Mouse (Mus musculus) liver, adult 2 months (tissue): ENCODE results near the gene Ddit4. TPM values are rescaled to one million over a fixed set of nuclear protein-coding genes. Genes with fewer than 3 reads are reported as not detected.
"Not testable (repeated sequence)": the region's sequence is repeated elsewhere in the genome, so short reads cannot be mapped to it uniquely, and the experiment has no call there.

Experiments
- DNase-seq: peaks from one replicate; pipeline ENCODE4 v3.0.0-alpha.2; 2011; ENCODE audit warnings: low read depth, low spot score; ENCODE audit errors: extremely low read depth
- H3K27ac ChIP-seq: fragments of 200-500 bp; replicated peaks from 2 replicates; pipeline ENCODE4 v1.5.1; 2012; ENCODE audit warnings: low read depth, mild to moderate bottlenecking, control low read depth, inconsistent platforms, low read length; ENCODE audit not compliant: insufficient read depth
- H3K27me3 ChIP-seq: fragments of 200-500 bp; 2 replicates; pipeline ENCODE4 v1.6.1; 2012; ENCODE audit warnings: mild to moderate bottlenecking, moderate library complexity, low read length, inconsistent platforms; ENCODE audit not compliant: control insufficient read depth, insufficient read depth
- H3K36me3 ChIP-seq: fragments of 200-500 bp; 2 replicates; pipeline ENCODE4 v1.6.1; 2012; ENCODE audit warnings: low read length, inconsistent platforms; ENCODE audit not compliant: control insufficient read depth, insufficient read depth
- H3K4me1 ChIP-seq: fragments of 200-500 bp; 2 replicates; pipeline ENCODE4 v1.6.1; 2011; ENCODE audit warnings: low read length; ENCODE audit not compliant: control insufficient read depth, insufficient read depth
- H3K4me3 ChIP-seq: fragments of 200-500 bp; 2 replicates; pipeline ENCODE4 v1.5.1; 2011; ENCODE audit warnings: low read depth, mild to moderate bottlenecking, control low read depth, low read length, moderate library complexity; ENCODE audit not compliant: insufficient read depth
- H3K79me2 ChIP-seq: fragments of 200-500 bp; 2 replicates; pipeline ENCODE4 v1.6.1; 2012; ENCODE audit warnings: inconsistent platforms, mild to moderate bottlenecking, low read length, moderate library complexity; ENCODE audit not compliant: control insufficient read depth, insufficient read depth
- H3K9ac ChIP-seq: fragments of 200-500 bp; 2 replicates; pipeline ENCODE4 v1.6.1; 2012; ENCODE audit warnings: low read depth, mild to moderate bottlenecking, control low read depth, inconsistent platforms, low read length
- CTCF ChIP-seq: fragments of 200-500 bp; IDR thresholded peaks from 2 replicates; pipeline ENCODE4 v1.5.1; 2011; ENCODE audit warnings: low read depth, low read length, control low read depth
- POLR2A ChIP-seq: fragments of 200-500 bp; IDR thresholded peaks from 2 replicates; pipeline ENCODE4 v1.6.1; 2011; ENCODE audit warnings: low read length, control low read depth; ENCODE audit not compliant: insufficient read depth; ENCODE audit errors: extremely low read depth
- WGBS: fragments of 180-500 bp; shearing (Covaris S2); methylation state at CpG from one replicate; pipeline ENCODE4 v1.1.7; 2018; 5-methylcytosine and 5-hydroxymethylcytosine counted together
- polyA plus RNA-seq: library from polyadenylated mRNA; depleted of rRNA; stranded (reverse); fragments of >200 nt; gene quantifications from 2 replicates; pipeline ENCODE4 v1.2.3, GENCODE M21; 2012; rRNA removed
- total RNA-seq: library from RNA; depleted of rRNA; stranded (reverse); fragments of >200 nt; gene quantifications from 2 replicates; pipeline ENCODE4 v1.2.3, GENCODE M21; 2014; rRNA removed

Gene Ddit4
- 5.2 and 8.8 TPM in 2 replicates for total RNA-seq
- 13.6 and 16.4 TPM in 2 replicates for polyA plus RNA-seq

- H3K27me3 ChIP-seq: no peaks in the 10 kb centered on the region
- peak within 1 kb of the TSS; percentile 82 for H3K9ac ChIP-seq
- no peaks in the 10 kb centered on the region for H3K79me2 ChIP-seq
- peaks cover 12% of the 10 kb centered on the region for H3K4me1 ChIP-seq
- under 1% methylated on average over 76 of the region's 76 CpGs for WGBS
- DNase-seq: peak; percentile 91
- H3K36me3 ChIP-seq: no peaks in the 10 kb centered on the region
- peak; percentile 100 for TF ChIP-seq POLR2A
- no peak for TF ChIP-seq CTCF
- H3K4me3 ChIP-seq: peak within 1 kb of the TSS; percentile 78
- H3K27ac ChIP-seq: peak within 1 kb of the TSS; percentile 91
Observed at GRCm38 (mm10) chr10:59951211-59952151, at the start of gene Ddit4. Gene Ddit4, minus strand, starts transcription at chr10:59951834.

GRCm38 (mm10) chr10:59999057-59999456 is 47.4 kb upstream of the Ddit4 start:
- H3K4me1 ChIP-seq: peaks cover 7% of the 10 kb centered on the region
- H3K36me3 ChIP-seq: peaks cover 13% of the 10 kb centered on the region
- no peak overlapping the region for H3K27ac ChIP-seq
- H3K9ac ChIP-seq: no peak overlapping the region
- H3K79me2 ChIP-seq: peaks cover 15% of the 10 kb centered on the region; the same call in 1 of the 2 replicates
- no peaks in the 10 kb centered on the region for H3K27me3 ChIP-seq
- TF ChIP-seq CTCF (no peak), POLR2A (no peak)
- WGBS: 91% methylated on average over 3 of the region's 3 CpGs
- H3K4me3 ChIP-seq: no peak overlapping the region
- no peak for DNase-seq

DNA sequence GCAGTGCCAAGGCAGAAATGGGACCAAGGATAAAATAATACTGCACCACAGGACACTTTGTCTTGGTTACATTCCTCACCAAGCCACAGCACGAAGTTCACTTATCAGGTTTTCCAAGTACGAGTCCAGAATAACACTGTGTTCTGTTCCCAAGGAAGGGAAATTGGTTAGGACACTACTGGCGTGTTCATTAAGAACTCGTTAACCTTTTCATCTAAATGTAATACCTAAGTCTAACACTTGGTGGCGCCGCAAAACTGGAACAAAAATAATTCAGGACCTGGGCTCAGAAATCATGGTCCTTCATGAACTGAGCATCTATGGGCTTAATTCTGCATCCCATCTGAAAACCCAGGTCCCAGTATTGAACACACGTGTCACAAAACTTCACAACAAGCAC is 46.0 kb upstream of the Ddit4 start:
- Histone ChIP-seq H3K27me3 (no peaks in the 10 kb centered on the region), H3K27ac (no peak overlapping the region), H3K4me3 (no peak overlapping the region), H3K79me2 (peaks cover 15% of the 10 kb centered on the region; the same call in 1 of the 2 replicates), H3K4me1 (peaks cover 7% of the 10 kb centered on the region), H3K9ac (no peak overlapping the region), H3K36me3 (peaks cover 17% of the 10 kb centered on the region)
- WGBS: 16% methylated on average over 7 of the region's 7 CpGs
- TF ChIP-seq POLR2A: no peak
- peak; percentile 11; the same call in 1 of the 2 replicates for TF ChIP-seq CTCF
- DNase-seq: peak; percentile 45

DNA sequence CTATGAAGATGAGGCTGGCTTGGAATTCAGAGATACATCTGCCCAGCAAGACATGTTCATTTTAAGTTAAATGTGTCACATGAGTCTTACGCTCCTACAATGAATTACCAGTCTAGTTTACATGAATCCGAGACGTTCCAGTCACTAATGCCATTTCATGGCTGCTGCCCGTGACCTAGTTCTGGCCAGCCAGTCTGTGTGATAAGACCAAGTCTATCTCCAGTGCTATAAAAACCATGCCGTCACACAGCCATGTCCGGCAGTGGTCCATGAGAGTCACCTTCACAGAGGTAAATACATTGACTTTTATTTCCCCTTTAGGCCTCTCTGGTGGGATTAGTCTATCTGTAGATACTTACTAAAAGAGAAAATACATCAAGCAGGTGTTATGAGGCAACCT is 44.3 kb upstream of the Ddit4 start:
- no peak for TF ChIP-seq CTCF
- no peak for TF ChIP-seq POLR2A
- WGBS: 97% methylated on average over 6 of the region's 6 CpGs
- Histone ChIP-seq H3K4me1 (peaks cover 11% of the 10 kb centered on the region; the same call in 1 of the 2 replicates), H3K36me3 (peaks cover 17% of the 10 kb centered on the region), H3K9ac (no peak overlapping the region), H3K79me2 (peaks cover 4% of the 10 kb centered on the region; the same call in 1 of the 2 replicates), H3K4me3 (no peak overlapping the region), H3K27ac (no peak overlapping the region), H3K27me3 (no peaks in the 10 kb centered on the region)
- no peak for DNase-seq

- not testable (repeated sequence) for DNase-seq, H3K27me3 ChIP-seq, H3K79me2 ChIP-seq, H3K9ac ChIP-seq, H3K27ac ChIP-seq, H3K4me3 ChIP-seq
- WGBS: 96% methylated on average over 2 of the region's 3 CpGs
- peaks cover 14% of the 10 kb centered on the region for H3K4me1 ChIP-seq
- peaks cover 34% of the 10 kb centered on the region for H3K36me3 ChIP-seq
Observed at GRCm38 (mm10) chr10:59993813-59994212, 42.2 kb upstream of the Ddit4 start.

DNA sequence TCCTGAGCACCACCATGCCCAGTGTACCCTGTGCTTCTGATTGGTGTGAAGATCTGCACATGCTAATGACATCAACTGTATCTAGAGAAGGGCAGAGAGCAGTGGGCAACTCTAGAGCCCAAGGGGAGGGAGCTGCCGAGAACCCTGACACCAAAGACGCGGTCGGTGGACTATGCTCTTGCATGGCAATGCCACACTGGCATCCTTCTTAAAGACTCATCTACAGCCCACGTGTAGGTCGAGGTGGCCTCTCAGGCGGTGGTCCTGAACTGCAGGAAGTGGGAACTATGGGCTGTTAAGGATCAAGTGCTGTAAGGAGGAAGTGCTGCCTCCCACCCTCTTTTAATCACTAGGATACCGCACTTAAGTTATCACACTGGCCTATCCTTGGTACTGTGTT is 40.4 kb upstream of the Ddit4 start:
- Histone ChIP-seq H3K4me3 (no peak overlapping the region), H3K27ac (peak overlapping the region; percentile 65; the same call in 1 of the 2 replicates), H3K9ac (no peak overlapping the region), H3K27me3 (no peaks in the 10 kb centered on the region), H3K79me2 (no peaks in the 10 kb centered on the region; the same call in 1 of the 2 replicates), H3K36me3 (peaks cover 47% of the 10 kb centered on the region), H3K4me1 (peaks cover 12% of the 10 kb centered on the region)
- no peak for DNase-seq
- 90% methylated on average over 8 of the region's 8 CpGs for whole genome bisulfite sequencing
- TF ChIP-seq POLR2A: no peak
- TF ChIP-seq CTCF: no peak
